14 mouse cellular contexts compared by ENCODE assay signal in genomic region chr11:107629951-107630350, GRCm38 (mm10).
DNase-seq lines count a peak whose midpoint lies in the region; ATAC-seq and TF ChIP-seq lines count a peak whose summit lies in the region.
"Had no signal": no experiment of that assay in that cellular context is flagged by ENCODE, and none has a peak within 500 bp of the region (broad histone marks: within the 10 kb centered on the region; RNA-seq: fewer than 3 reads in every experiment).

No protein-coding gene starts in this region.

- peak; percentile 56 for DNase-seq in adrenal gland, adult 2 months
- DNase-seq in adrenal gland, postnatal 4 days (ENCODE audit: low spot score in 2 of 2) = no peak
- peak; percentile 53 for DNase-seq in hindbrain, postnatal 0 days (ENCODE audit: low spot score)
- no peak for DNase-seq in neural tube, embryonic 10.5 days (ENCODE audit: extremely low spot score, low spot score)
- no peak for DNase-seq in spleen, adult 12 weeks (ENCODE audit: low spot score)
- DNase-seq in testis, postnatal 14 days (ENCODE audit: low spot score) = no peak

- no peak overlapping the region for H3K4me2 ChIP-seq in hindbrain, postnatal 0 days (ENCODE audit: low read depth, low read length)
- H3K4me2 ChIP-seq in hindbrain, embryonic 13.5 days = no peak overlapping the region
- H3K4me2 ChIP-seq in neural tube, embryonic 15.5 days = no peak overlapping the region
- H3K4me2 ChIP-seq: embryonic facial prominence, embryonic 15.5 days; heart, embryonic 12.5 days had no signal

- H3K27ac ChIP-seq in hindbrain, postnatal 0 days = no peak overlapping the region
- H3K27ac ChIP-seq in hindbrain, embryonic 13.5 days = no peak overlapping the region
- no peak overlapping the region for H3K27ac ChIP-seq in neural tube, embryonic 15.5 days (replicated peaks)
- H3K27ac ChIP-seq: embryonic facial prominence, embryonic 15.5 days; macrophage; midbrain, embryonic 10.5 days; stomach, postnatal 0 days had no signal

- 0 out of 2 replicates have a peak, but pooled peaks have one; percentile 29 for ATAC-seq in hindbrain, postnatal 0 days
- no peak for ATAC-seq in hindbrain, embryonic 13.5 days (ENCODE audit: low FRiP score)
- ATAC-seq in neural tube, embryonic 15.5 days (ENCODE audit: low FRiP score) = peak; percentile 38; the same call in 1 of the 2 replicates
- ATAC-seq: CD4-positive, CD25-positive, alpha-beta regulatory T cell, adult 4 months had no signal

- no peaks in the 10 kb centered on the region for H3K4me1 ChIP-seq in hindbrain, postnatal 0 days (ENCODE audit: insufficient read depth, low read length)
- H3K4me1 ChIP-seq in hindbrain, embryonic 13.5 days (replicated peaks) = no peaks in the 10 kb centered on the region
- no peaks in the 10 kb centered on the region for H3K4me1 ChIP-seq in neural tube, embryonic 15.5 days
- H3K4me1 ChIP-seq: embryonic facial prominence, embryonic 15.5 days; heart, embryonic 12.5 days; midbrain, embryonic 10.5 days had no signal

- no peak overlapping the region for H3K4me3 ChIP-seq in hindbrain, postnatal 0 days (ENCODE audit: low read length)
- H3K4me3 ChIP-seq in hindbrain, embryonic 13.5 days = no peak overlapping the region
- H3K4me3 ChIP-seq in neural tube, embryonic 15.5 days (replicated peaks) = no peak overlapping the region
- H3K4me3 ChIP-seq: embryonic facial prominence, embryonic 15.5 days; heart, embryonic 12.5 days; midbrain, embryonic 10.5 days had no signal

- no peaks in the 10 kb centered on the region for H3K27me3 ChIP-seq in hindbrain, postnatal 0 days (ENCODE audit: insufficient read depth, low read length)
- no peaks in the 10 kb centered on the region for H3K27me3 ChIP-seq in hindbrain, embryonic 13.5 days
- no peaks in the 10 kb centered on the region for H3K27me3 ChIP-seq in neural tube, embryonic 15.5 days (replicated peaks)
- H3K27me3 ChIP-seq: embryonic facial prominence, embryonic 15.5 days; heart, embryonic 12.5 days had no signal

- H3K9ac ChIP-seq in hindbrain, postnatal 0 days (replicated peaks; ENCODE audit: low read length) = no peak overlapping the region
- no peak overlapping the region for H3K9ac ChIP-seq in hindbrain, embryonic 13.5 days
- H3K9ac ChIP-seq in neural tube, embryonic 15.5 days (replicated peaks) = no peak overlapping the region
- H3K9ac ChIP-seq: embryonic facial prominence, embryonic 15.5 days; heart, embryonic 12.5 days had no signal

- no peaks in the 10 kb centered on the region for H3K9me3 ChIP-seq in hindbrain, postnatal 0 days (ENCODE audit: low read length)
- no peaks in the 10 kb centered on the region for H3K9me3 ChIP-seq in hindbrain, embryonic 13.5 days
- H3K9me3 ChIP-seq in neural tube, embryonic 15.5 days (replicated peaks) = no peaks in the 10 kb centered on the region
- H3K9me3 ChIP-seq: embryonic facial prominence, embryonic 15.5 days; heart, embryonic 12.5 days; midbrain, embryonic 10.5 days had no signal

- WGBS in hindbrain, postnatal 0 days = 65% methylated on average over 8 of the region's 8 CpGs
- 88% methylated on average over 8 of the region's 8 CpGs for WGBS in hindbrain, embryonic 13.5 days
- 75% methylated on average over 8 of the region's 8 CpGs for WGBS in neural tube, embryonic 15.5 days

- H3K36me3 ChIP-seq in hindbrain, postnatal 0 days (ENCODE audit: insufficient read depth, low read length) = 0 out of 2 replicates have a peak, but pooled peaks cover 3% of the 10 kb centered on the region
- peaks cover 31% of the 10 kb centered on the region for H3K36me3 ChIP-seq in hindbrain, embryonic 13.5 days
- peaks cover 20% of the 10 kb centered on the region for H3K36me3 ChIP-seq in neural tube, embryonic 15.5 days

- no peak for TF ChIP-seq CTCF in hindbrain, postnatal 0 days (IDR thresholded peaks at IDR 0.05; ENCODE audit: low read depth)

Comparison
In these comparisons a context has a peak if more than half of its experiments do, and no peak if none do; other contexts are left out.
1. DNase-seq: peak in adrenal gland, adult 2 months (single experiment) and hindbrain, postnatal 0 days (single experiment); none in adrenal gland, postnatal 4 days (0 of 2), neural tube, embryonic 10.5 days (single experiment), spleen, adult 12 weeks (single experiment) and testis, postnatal 14 days (single experiment).